Mouse (Mus musculus) granulocyte monocyte progenitor cell, adult 5-6 weeks (primary cell): ENCODE measurements around the gene Ccdc107. TPM values are rescaled to one million over a fixed set of nuclear protein-coding genes. Genes with fewer than 3 reads are reported as not detected.
A peak's percentile ranks its signal among the peaks of the same experiment; 100 is the strongest.

Source experiments
- ATAC-seq: replicated peaks from 2 replicates; pipeline ENCODE4 v1.8.0; 2016; ENCODE audit warnings: mild to moderate bottlenecking, moderate TSS enrichment, inconsistent platforms; ENCODE audit not compliant: poor library complexity, severe bottlenecking
- total RNA-seq, 2 experiments: library from RNA; stranded (forward) in 1 of 2; stranded (reverse) in 1 of 2; fragments of 200-712, 200-1000 nt in 1 of 2; fragments of >200 nt in 1 of 2; fragmentation: Nextera tagmentation in 1 of 2; gene quantifications; 2 replicates each; pipeline ENCODE4 v1.2.3; 2014 to 2017

Gene Ccdc107
- total RNA-seq, 2 experiments from 2014 or later = 44.7 to 48.0 TPM

DNA sequence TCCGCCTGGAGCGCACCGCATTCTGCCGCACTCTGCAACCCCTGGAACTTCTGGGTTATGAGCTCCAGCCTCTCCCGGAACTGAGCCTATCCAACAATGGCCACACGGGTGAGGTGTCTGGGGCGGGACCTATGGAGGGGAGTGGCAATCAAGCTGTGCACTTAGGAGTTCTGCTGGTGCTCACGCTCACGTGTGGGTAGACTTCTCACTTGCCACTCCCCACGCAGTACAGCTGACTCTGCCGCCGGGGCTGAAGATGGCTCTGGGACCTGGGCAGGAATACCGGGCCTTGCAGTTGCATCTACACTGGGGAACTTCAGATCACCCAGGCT lies 15.9 kb downstream of the Ccdc107 start:
- peak; percentile 92 for ATAC-seq

DNA sequence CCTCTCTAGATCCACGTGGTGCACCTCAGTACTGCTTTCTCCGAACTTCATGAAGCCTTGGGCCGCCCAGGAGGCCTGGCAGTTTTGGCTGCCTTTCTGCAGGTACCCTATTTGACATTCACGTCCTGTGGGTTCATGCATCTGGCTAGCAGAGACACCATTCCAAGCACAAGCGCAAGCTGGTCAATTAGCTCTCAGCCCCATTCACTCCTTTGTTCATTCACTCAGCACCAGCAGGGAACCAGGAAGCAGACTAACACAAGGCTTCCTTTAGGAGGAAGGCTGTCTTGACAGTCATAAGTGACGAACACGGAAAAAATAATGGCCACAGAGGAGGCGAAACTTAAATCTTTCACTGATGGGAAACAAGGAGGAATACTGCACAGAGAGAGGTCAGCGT lies 16.4 kb downstream of the Ccdc107 start:
- peak; percentile 26 for ATAC-seq

DNA sequence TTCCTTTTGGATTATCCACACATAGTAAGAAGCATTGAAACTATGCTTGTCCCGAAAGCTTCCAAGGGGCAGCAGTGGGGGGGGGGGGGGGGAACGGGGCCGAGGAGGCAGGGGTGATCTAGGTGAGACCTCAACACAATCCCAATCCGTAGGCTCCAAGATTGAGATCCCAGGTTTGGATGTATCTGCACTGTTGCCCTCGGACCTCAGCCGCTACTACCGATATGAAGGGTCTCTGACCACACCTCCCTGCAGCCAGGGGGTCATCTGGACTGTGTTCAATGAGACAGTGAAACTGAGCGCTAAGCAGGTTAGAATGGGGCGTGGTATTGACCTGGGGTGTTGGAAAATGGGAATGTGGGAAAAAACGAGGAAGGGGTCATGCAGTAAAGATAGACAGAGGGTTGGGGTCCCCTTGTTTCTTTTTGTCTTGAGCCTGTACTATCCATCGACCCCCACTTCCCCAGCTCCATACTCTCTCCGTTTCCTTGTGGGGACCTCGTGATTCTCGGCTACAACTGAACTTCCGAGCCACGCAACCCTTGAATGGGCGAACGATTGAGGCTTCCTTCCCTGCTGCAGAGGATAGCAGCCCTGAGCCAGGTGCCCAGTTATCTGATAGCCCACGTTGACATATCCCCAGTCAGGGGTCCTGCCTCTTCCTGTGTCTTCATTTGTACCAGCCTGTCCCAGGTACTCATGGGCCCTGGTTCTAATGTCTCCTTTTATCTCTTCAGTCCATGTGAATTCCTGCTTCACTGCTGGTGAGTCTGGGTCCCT lies 19.2 kb downstream of the Ccdc107 start:
- no peak for ATAC-seq

DNA sequence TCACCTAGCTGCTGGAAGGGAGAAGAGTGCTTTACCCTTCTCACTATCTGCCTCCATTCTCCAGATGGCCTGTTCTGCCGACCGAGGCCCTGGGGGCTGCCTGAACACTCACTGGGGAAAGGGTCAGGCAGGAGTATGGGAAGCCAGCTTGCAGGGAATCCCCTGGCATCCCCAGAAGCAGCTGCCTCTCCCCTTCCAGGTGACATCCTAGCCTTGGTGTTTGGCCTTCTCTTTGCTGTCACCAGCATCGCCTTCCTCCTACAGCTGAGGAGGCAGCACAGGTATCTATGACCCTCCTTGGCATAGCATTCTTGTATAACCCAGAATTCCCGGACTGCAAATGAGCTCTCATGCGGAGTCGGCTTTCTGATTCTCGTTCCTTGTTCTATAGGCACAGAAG lies 20.0 kb downstream of the Ccdc107 start:
- ATAC-seq = no peak

DNA sequence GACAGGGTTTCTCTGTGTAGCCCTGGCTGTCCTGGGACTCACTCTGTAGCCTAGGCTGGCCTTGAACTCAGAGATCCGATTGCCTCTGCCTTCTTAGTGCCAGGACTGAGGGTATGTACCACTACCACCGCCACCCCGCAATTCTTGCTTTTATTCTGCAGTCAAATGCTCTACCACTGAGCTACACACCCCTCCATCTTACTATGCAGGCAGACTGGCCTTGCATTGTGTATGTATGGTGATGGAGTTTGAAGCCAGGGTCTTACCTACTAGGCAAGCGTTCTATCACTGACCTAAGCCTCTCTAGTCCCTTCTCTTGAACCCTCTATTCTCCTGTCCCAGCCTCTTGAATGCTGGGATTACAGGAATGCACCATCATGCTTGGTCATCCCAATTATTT lies 20.6 kb downstream of the Ccdc107 start:
- ATAC-seq = no peak

DNA sequence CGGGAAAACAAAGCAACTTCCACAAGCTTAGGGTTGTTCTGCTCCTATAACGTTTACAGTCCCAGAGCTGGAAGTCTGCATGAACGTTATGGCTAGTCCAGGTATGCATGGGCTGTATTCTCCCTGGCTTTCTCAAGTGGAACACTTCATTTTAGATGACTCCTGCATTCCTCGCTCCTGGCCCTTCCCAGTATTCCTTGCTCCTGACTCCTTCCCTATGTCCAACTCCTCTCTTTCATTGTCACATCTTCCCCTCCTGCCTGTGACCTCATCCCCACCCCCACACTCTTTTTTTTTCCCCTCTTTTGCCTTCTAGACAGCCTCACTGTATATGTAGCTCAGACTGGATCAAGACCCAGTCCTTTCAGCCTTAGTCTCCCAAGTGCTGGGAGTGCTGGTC lies 21.1 kb downstream of the Ccdc107 start:
- no peak for ATAC-seq

DNA sequence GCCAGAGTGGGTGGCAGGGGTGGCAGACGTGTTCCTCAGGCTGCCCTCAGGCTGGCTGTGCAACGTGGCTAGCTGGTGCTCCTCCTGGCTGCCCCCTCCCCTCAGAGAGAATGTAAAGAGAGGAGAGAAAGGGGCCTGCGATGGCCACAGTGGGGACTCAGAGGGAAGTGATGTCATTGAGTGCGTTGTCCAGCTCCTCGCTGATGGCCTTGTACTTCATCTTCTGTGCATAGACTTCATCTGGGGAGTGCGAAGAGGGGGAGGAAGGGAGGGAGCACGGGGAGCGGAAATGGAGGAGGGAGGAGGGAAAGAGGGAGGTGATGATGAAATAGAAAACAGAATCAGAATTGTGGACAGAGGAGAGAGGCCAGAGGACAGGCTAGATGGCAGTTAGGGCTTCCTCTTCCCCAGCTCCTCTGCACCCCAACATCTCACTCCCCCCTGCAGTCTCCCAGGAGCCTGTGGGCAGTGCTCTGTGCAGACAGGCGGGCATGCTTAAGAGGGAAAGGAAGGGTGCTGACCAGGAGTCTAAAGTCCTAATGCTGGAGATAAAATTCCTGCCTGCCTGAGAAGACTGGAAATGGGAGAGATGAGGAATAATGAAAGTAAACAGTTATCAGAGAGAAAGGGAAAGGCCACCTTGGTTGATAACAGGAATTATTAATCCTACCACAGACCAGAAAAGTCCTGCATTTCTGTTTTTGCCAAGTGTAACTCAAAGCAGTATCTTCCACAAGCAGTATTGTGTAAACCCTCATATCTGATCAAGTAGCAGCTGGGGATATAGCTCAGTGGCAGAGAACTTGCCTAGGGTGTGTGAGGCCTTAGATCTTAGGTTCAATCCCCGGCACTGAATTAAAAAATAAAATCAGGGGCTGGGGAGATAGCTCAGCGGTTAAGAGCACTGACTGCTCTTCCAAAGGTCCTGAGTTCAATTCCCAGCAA lies 23.3 kb downstream of the Ccdc107 start:
- peak; percentile 63 for ATAC-seq

DNA sequence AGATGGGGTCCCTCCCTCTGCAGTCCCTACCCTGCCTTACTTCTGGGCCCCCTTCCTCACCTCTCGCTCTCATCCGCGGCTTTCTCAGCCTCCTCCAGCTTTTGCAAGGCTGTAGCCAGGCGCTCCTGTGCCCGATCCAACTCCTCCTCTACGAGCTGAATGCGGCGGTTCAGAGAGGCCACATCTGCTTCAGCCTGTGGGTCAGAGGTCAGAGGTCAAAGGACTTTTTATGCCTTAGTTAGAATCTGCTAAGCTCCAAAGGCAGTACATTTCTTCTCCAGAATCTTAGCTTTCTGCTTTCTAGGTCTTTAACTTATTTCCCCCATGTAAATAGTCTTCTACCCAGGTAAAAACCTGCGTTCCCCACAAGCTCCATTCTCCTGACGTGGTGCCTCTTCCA lies 26.9 kb downstream of the Ccdc107 start:
- no peak for ATAC-seq

DNA sequence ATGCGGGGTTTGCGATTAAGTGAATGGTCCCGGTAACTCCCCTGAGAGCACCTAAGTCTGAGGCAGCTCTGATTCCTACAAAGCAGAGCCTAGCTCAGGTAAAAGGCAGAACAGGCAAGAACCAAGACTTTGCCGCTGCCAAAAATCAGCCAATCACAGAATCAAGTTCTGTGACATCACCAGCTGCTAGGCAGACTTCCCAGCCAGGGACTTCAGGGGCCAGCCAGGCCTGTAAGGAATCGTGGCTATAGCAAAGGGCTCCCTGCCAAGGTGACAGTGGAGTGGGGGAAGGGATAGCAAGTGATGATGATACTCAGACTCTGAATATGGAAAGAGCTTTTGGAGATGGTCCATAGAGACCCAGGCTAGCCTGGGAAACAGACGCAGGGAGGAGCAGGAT lies 27.3 kb downstream of the Ccdc107 start:
- peak; percentile 43 for ATAC-seq

DNA sequence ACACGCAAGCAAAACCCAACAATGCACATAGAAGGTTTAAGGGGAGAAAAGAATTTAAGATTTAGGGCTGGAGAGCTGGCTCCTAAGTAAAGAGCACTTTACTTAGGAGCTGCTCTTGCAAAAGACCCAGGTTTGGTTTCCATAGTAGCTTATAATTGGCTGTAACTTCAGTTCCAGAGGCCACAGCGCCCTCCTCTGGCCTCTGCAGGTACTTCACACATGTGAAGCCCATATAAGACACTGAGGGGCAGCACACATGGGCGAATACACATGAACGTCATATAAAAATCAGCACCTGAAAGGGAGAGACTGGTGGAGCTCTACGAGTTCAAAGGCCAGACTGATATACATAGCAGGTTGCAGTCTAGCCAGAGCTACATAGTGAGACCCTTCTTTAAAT lies 35.2 kb downstream of the Ccdc107 start:
- 0 out of 2 replicates have a peak, but pooled peaks have one; percentile 21 for ATAC-seq

DNA sequence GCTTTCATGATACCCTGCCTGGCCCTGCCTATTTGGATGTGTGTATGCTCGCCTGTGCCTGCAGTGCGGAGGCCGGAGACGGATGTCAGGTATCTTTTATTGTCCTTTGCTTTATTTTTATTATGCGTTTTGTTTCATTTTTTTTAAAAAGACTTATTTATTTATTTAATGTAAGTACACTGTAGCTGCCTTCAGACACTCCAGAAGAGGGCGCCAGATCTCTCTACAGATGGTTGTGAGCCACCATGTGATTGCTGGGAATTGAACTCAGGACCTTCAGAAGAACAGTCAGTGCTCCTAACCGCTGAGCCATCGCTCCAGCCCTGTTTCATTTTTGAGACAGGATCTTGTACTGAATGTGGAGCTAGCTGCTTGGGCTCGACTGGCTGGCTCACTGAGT lies 35.8 kb downstream of the Ccdc107 start:
- ATAC-seq = no peak

DNA sequence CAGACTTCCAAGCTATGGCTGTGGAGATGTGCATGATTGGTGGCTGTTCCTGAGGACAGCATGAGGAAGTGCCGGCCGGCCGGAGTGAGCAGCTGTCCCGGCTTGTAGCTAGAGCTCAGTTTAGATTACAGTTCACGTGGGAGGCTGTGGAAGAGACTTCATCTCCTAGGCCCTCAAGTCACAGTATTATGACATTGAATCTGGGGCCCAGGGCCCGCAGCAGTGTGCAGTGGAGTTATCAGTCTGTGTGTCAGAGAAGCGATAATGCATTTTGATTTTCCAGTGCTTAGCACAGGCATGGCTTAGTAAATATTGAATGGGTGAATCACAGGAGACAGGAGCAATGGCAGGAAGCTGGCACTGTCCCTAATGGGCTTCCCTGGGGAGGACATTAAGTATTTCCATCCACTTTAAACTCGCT lies 37.4 kb downstream of the Ccdc107 start:
- ATAC-seq = no peak

DNA sequence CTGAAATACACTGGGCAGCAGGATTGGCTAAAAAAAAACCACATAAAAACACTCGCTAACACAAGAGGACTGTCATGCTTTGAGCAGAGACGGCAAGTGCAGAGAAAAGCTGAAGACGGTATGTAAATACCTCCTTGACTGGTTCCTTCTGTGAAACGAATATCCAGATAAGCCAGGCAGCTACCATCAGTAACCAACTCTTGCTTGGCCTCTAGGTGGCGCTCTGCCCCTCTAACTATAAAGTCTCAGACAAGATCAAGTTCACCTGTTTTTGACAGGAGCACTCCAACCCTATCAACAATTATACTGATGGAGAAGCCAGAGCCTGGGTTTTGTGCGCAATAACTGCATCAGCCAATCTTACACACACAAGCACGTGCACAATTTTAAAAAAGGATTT lies 37.9 kb downstream of the Ccdc107 start:
- ATAC-seq = peak; percentile 54

DNA sequence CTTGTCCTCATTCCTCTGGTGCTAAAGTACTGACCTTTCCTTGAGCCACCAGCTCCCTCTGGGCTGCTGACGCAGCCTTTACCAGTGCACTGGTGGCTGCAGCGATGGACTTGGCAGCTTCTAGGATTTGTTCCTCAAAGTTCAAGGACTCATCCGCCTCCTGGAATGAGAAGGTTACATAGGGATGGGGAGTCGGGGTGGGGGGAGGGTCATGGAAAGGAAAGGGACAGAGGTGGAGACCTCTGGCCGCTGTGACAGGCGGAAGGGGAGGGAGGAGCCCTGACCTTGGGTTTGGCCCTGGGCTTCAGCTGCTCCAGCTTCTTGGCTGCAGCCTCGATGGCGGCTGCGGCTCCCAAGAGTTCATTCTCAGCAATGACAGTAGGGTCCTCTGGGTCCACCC lies 40.6 kb downstream of the Ccdc107 start:
- ATAC-seq = no peak

DNA sequence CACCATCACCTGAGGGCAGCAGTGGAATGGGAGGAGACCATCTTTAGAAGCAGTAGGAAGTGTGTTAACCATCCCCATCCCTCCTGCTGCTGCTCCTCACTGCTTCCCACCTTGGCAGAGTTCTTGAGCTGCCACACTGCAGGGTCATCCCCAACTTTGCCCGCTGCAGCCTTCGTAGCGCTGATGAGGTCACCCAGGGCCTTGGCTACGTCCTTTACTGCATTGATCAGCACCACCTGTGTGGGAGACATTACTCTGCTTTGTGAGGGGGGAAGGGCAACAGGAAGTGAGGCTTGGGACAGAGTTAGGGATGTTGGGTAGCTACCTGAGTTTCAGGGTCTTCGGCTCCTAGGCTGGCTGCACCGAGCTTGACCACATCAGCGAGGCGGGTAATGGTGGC lies 42.9 kb downstream of the Ccdc107 start:
- ATAC-seq = no peak

DNA sequence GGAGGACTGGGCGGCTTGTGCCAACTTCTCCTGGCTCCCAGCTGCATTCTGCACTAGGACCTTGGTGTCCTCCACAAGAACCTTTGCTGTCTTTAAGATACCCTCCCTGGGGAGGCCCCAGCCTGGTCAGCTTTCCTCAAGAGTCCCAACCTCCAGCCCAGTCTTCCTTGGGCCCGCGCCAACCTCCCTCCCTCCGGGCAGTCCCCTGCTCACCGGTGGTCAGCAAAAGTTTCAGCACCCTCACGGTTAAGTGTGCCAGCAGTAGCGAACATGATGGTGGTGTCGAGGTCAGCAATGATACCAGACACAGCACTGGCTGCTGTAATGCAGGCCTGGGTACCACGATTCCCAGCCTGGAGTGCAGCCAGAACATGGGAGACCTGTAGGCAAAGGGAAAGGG lies 43.3 kb downstream of the Ccdc107 start:
- no peak for ATAC-seq

DNA sequence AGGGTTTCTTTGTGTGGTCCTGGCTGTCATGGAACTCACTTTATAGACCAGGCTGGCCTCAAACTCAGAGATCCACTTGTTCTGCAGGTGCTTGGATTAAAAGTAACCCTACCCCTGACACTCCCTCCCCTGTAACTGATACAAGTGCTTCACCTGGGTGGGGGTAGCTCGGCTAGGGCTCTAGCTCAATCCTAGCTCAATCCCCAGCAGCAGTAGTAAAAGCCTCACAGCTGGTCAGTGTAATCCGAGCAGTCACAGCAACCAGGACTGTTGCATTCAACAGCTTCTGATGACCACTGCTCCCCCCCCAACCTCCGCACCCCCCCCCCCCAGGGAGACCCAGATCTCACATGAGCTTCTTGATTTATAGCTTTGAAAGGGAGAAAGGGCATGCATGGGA lies 49.3 kb downstream of the Ccdc107 start:
- no peak for ATAC-seq

Other genes starting within 250 kb of the Ccdc107 start
- 0.21 TPM in 1 of 2 replicates, not detected in the other for gene Atp8b5, start 225.7 kb upstream of the Ccdc107 start, total RNA-seq (2014; fragmentation: Nextera tagmentation)
- 0.05 TPM in 1 of 2 replicates, not detected in the other for gene Atp8b5, start 225.7 kb upstream of the Ccdc107 start, total RNA-seq (2017)
- gene Rusc2, start 110.9 kb upstream of the Ccdc107 start, total RNA-seq (2014; fragmentation: Nextera tagmentation) = 1.3 and 2.9 TPM in 2 replicates
- 1.7 and 1.9 TPM in 2 replicates for gene Rusc2, start 110.9 kb upstream of the Ccdc107 start, total RNA-seq (2017)
- gene Fam166b, start 63.8 kb upstream of the Ccdc107 start, total RNA-seq (2014; fragmentation: Nextera tagmentation) = not detected in 2 replicates
- gene Fam166b, start 63.8 kb upstream of the Ccdc107 start, total RNA-seq (2017) = not detected in 2 replicates
- 6.9 and 24.2 TPM in 2 replicates for gene Tesk1, start 51.0 kb upstream of the Ccdc107 start, total RNA-seq (2014; fragmentation: Nextera tagmentation)
- 5.9 and 7.4 TPM in 2 replicates for gene Tesk1, start 51.0 kb upstream of the Ccdc107 start, total RNA-seq (2017)
- 7.7 and 11.1 TPM in 2 replicates for gene Cd72, start 38.3 kb upstream of the Ccdc107 start, total RNA-seq (2014; fragmentation: Nextera tagmentation)
- gene Cd72, start 38.3 kb upstream of the Ccdc107 start, total RNA-seq (2017) = 7.0 and 9.1 TPM in 2 replicates
- gene Sit1, start 9.2 kb upstream of the Ccdc107 start, total RNA-seq (2014; fragmentation: Nextera tagmentation) = not detected in 2 replicates
- not detected in 2 replicates for gene Sit1, start 9.2 kb upstream of the Ccdc107 start, total RNA-seq (2017)
- 52.0 and 55.5 TPM in 2 replicates for gene Arhgef39, start 6.8 kb downstream of the Ccdc107 start, total RNA-seq (2014; fragmentation: Nextera tagmentation)
- 63.7 and 81.2 TPM in 2 replicates for gene Arhgef39, start 6.8 kb downstream of the Ccdc107 start, total RNA-seq (2017)
- gene Car9, start 14.1 kb downstream of the Ccdc107 start, total RNA-seq (2014; fragmentation: Nextera tagmentation) = 11.6 and 16.9 TPM in 2 replicates
- 4.1 and 7.6 TPM in 2 replicates for gene Car9, start 14.1 kb downstream of the Ccdc107 start, total RNA-seq (2017)
- gene Tpm2, start 30.9 kb downstream of the Ccdc107 start, total RNA-seq (2014; fragmentation: Nextera tagmentation) = 1.6 and 3.8 TPM in 2 replicates
- gene Tpm2, start 30.9 kb downstream of the Ccdc107 start, total RNA-seq (2017) = 2.5 and 5.2 TPM in 2 replicates
- 10.5 and 13.4 TPM in 2 replicates for gene Creb3, start 69.4 kb downstream of the Ccdc107 start, total RNA-seq (2014; fragmentation: Nextera tagmentation)
- 24.9 and 25.7 TPM in 2 replicates for gene Creb3, start 69.4 kb downstream of the Ccdc107 start, total RNA-seq (2017)
- 167 and 198 TPM in 2 replicates for gene Tln1, start 69.8 kb downstream of the Ccdc107 start, total RNA-seq (2014; fragmentation: Nextera tagmentation)
- gene Tln1, start 69.8 kb downstream of the Ccdc107 start, total RNA-seq (2017) = 251 and 299 TPM in 2 replicates
- 28.1 and 30.8 TPM in 2 replicates for gene Rgp1, start 85.8 kb downstream of the Ccdc107 start, total RNA-seq (2014; fragmentation: Nextera tagmentation)
- gene Rgp1, start 85.8 kb downstream of the Ccdc107 start, total RNA-seq (2017) = 9.9 and 10.9 TPM in 2 replicates
- 10.6 and 19.0 TPM in 2 replicates for gene Gba2, start 86.0 kb downstream of the Ccdc107 start, total RNA-seq (2014; fragmentation: Nextera tagmentation)
- 7.8 and 8.4 TPM in 2 replicates for gene Gba2, start 86.0 kb downstream of the Ccdc107 start, total RNA-seq (2017)
- gene Msmp, start 91.6 kb downstream of the Ccdc107 start, total RNA-seq (2014; fragmentation: Nextera tagmentation) = not detected in 2 replicates
- not detected in 2 replicates for gene Msmp, start 91.6 kb downstream of the Ccdc107 start, total RNA-seq (2017)
- 0.64 TPM in 1 of 2 replicates, not detected in the other for gene Npr2, start 139.0 kb downstream of the Ccdc107 start, total RNA-seq (2014; fragmentation: Nextera tagmentation)
- 0.31 and 0.56 TPM in 2 replicates for gene Npr2, start 139.0 kb downstream of the Ccdc107 start, total RNA-seq (2017)
- gene Spag8, start 160.7 kb downstream of the Ccdc107 start, total RNA-seq (2014; fragmentation: Nextera tagmentation) = 1.3 TPM in 1 of 2 replicates, not detected in the other
- not detected in 2 replicates for gene Spag8, start 160.7 kb downstream of the Ccdc107 start, total RNA-seq (2017)
- gene Hint2, start 163.6 kb downstream of the Ccdc107 start, total RNA-seq (2014; fragmentation: Nextera tagmentation) = 58.6 and 78.3 TPM in 2 replicates
- 55.1 and 63.3 TPM in 2 replicates for gene Hint2, start 163.6 kb downstream of the Ccdc107 start, total RNA-seq (2017)
- gene Tmem8b, start 176.1 kb downstream of the Ccdc107 start, total RNA-seq (2014; fragmentation: Nextera tagmentation) = 1.9 and 4.9 TPM in 2 replicates
- gene Tmem8b, start 176.1 kb downstream of the Ccdc107 start, total RNA-seq (2017) = 0.46 and 0.52 TPM in 2 replicates
- not detected in 2 replicates for gene Fam221b, start 176.2 kb downstream of the Ccdc107 start, total RNA-seq (2014; fragmentation: Nextera tagmentation)
- 0.34 and 0.36 TPM in 2 replicates for gene Fam221b, start 176.2 kb downstream of the Ccdc107 start, total RNA-seq (2017)
- not detected in 2 replicates for gene Olfr70, start 207.9 kb downstream of the Ccdc107 start, total RNA-seq (2014; fragmentation: Nextera tagmentation)
- not detected in 2 replicates for gene Olfr70, start 207.9 kb downstream of the Ccdc107 start, total RNA-seq (2017)
- not detected in 2 replicates for gene Olfr71, start 217.4 kb downstream of the Ccdc107 start, total RNA-seq (2014; fragmentation: Nextera tagmentation)
- not detected in 2 replicates for gene Olfr71, start 217.4 kb downstream of the Ccdc107 start, total RNA-seq (2017)
- gene Hrct1, start 234.3 kb downstream of the Ccdc107 start, total RNA-seq (2014; fragmentation: Nextera tagmentation) = not detected in 2 replicates
- gene Hrct1, start 234.3 kb downstream of the Ccdc107 start, total RNA-seq (2017) = not detected in 2 replicates
- not detected in 2 replicates for gene Spaar, start 237.1 kb downstream of the Ccdc107 start, total RNA-seq (2014; fragmentation: Nextera tagmentation)
- not detected in 2 replicates for gene Spaar, start 237.1 kb downstream of the Ccdc107 start, total RNA-seq (2017)